Mouse (Mus musculus): Measurements from ENCODE around the gene Ptprk. TPM values are rescaled to one million over a fixed set of nuclear protein-coding genes. Genes with fewer than 3 reads are reported as not detected.

Gene Ptprk
- total RNA-seq, 2 experiments from 2014 or later: 72.8 to 87.9 TPM

- DNase-seq (ENCODE audit: low spot score in 2 of 2): no peak
These were observed 96.6 kb downstream of the Ptprk start for GRCm38 (mm10) chr10:28171196-28171595.

DNA sequence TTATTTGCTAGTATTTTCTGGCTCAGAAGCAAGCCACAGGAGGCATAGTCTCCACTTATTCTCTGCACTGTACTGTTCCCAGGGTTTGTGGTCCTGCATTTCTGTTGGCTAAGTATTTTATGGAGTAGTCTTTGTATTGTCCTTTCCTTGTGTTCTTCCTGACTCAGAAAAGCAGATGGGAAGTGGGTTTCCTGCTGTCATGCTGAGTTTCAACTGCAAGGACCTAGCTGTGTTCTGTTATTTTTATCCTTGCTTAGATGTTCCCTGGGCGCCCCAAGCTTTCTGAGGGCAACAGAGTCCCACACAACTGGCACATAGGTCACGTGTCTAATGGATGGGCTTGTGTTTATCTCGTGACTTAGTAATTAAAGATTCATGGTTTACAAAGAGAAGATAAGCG, 104.3 kb downstream of the Ptprk start:
- intact Hi-C loops (cut with DNase I): no loop called here
- peak; percentile 25 to 29 for DNase-seq (ENCODE audit: low spot score in 2 of 2)

More at GRCm38 (mm10) chr10:28171196-28171595, 96.6 kb downstream of the Ptprk start:
- intact Hi-C loops (cut with DNase I): no loop called here

DNA sequence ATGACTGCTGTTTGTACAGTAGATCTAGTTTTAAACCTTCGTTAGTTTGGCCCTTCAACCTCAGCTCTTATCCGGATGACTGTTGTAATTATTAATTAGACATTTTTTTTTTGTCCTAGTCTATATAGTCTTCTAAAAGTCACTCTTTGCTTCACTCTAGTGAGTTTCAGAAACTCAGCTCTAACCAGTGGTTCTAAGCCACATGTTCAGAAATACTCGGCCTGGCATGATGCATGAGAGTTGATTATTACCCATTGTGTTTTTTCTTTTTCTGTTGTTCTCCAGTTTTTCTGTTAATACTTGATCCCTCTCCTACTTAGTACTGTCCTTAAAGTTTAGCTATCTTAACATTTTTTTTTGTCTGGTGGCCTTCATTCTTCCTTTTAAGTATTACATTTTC, 107.5 kb downstream of the Ptprk start:
- DNase-seq (ENCODE audit: low spot score in 2 of 2): no peak
- intact Hi-C loops (cut with DNase I): no loop called here

GRCm38 (mm10) chr10:28184675-28185074, 110.1 kb downstream of the Ptprk start:
- intact Hi-C loops (cut with DNase I): no loop called here
- DNase-seq (ENCODE audit: low spot score in 2 of 2): no peak

DNA sequence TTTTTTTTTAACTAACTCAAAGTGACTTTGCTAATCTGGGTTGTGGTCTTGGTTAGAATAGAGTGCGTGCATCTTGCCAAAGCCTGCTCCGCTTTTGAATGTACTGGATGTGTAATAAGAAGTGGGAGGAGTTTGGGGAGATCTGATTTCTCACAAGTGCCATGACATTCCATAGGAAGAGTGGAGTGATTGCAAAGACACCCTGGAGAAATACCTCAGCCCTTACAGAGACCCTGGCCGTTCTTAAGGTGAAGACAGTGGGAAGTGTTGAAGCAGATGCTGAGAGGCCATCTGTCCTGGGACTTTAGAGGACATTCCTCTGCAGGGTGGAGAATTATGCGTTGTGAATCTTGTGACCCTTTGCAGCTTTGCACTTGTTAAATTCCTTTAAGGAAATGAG, 110.7 kb downstream of the Ptprk start:
- no peak for DNase-seq (ENCODE audit: low spot score in 2 of 2)
- intact Hi-C loops (cut with DNase I): no loop called here

- DNase-seq (ENCODE audit: low spot score in 2 of 2): no peak
- intact Hi-C loops (cut with DNase I): no loop called here
These were observed 111.6 kb downstream of the Ptprk start for GRCm38 (mm10) chr10:28186018-28186800.

DNA sequence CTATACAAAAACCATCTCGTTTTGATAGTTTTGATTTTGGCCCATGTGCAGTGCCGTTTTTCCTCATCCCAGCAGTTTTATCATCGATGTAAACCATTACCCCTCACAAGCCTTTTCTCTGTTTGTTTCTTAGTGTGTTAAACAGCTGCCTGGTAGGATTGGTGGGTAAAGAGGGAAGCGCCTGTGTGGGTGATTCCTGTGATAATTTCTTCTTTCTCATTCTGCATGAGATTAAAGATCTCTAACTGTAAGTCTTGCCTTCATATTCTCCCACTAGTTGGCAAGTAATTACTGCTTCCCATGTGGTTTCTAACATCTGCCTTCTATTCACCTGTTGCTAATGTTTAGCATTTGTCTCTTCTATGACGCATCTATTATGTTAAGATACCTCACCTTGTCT, 116.8 kb downstream of the Ptprk start:
- intact Hi-C loops (cut with DNase I): no loop called here
- no peak for DNase-seq (ENCODE audit: low spot score in 2 of 2)

GRCm38 (mm10) chr10:28193630-28194029, 119.0 kb downstream of the Ptprk start:
- DNase-seq (ENCODE audit: low spot score in 2 of 2): no peak

DNA sequence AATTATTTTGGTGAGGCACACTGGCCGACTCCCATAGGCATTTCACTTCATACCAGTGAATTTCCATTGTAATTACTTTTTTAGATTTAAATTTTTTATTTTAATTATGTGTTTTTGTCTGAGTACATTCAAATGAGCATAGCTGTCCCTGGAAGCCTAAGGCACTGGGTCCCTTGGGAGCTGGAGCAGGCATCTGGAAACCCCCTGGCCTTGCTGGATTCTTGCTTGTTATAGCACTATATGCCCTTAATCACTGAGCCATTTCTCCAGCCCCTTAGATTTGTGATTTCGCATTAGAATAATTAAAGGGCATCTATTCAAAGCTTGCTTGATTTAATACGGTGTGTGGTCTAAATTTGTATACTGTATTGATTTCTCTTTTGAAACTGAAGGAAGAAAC, 126.0 kb downstream of the Ptprk start:
- no peak for DNase-seq (ENCODE audit: low spot score in 2 of 2)
- intact Hi-C loops (cut with DNase I): no loop called here

More at GRCm38 (mm10) chr10:28193630-28194029, 119.0 kb downstream of the Ptprk start:
- intact Hi-C loops (cut with DNase I): no loop called here

GRCm38 (mm10) chr10:28209394-28209793, 134.8 kb downstream of the Ptprk start:
- DNase-seq (ENCODE audit: low spot score in 2 of 2): no peak
- intact Hi-C loops (cut with DNase I): no loop called here

GRCm38 (mm10) chr10:28212083-28212482, 137.5 kb downstream of the Ptprk start:
- intact Hi-C loops (cut with DNase I): no loop called here
- no peak for DNase-seq (ENCODE audit: low spot score in 2 of 2)

- intact Hi-C loops (cut with DNase I): no loop called here
- DNase-seq (ENCODE audit: low spot score in 2 of 2): no peak
These were observed 140.5 kb downstream of the Ptprk start for GRCm38 (mm10) chr10:28215153-28215552.

DNA sequence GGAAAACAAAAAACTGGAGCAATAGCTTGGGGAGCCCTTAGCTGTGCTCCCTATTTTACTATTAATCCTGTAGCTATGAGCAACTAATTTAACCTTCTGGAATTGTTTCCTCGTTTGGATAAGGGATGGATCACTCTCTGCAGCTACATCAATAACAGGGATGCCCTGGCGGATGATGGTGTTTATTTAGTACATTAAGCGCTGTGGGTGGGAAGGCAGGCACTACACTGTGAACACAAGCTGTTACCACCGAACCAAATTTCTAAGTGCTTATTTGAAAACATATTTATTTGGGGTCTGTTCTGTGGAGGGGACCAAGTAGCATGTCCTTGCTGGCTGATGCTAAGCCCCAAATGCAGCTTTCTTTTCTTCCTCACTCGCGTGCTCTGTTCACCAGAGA, 149.0 kb downstream of the Ptprk start:
- intact Hi-C loops (cut with DNase I): no loop called here
- no peak for DNase-seq (ENCODE audit: low spot score in 2 of 2)

GRCm38 (mm10) chr10:28224376-28224775, 149.8 kb downstream of the Ptprk start:
- intact Hi-C loops (cut with DNase I): no loop called here
- no peak for DNase-seq (ENCODE audit: low spot score in 2 of 2)

GRCm38 (mm10) chr10:28225536-28226075, 151.0 kb downstream of the Ptprk start:
- no peak for DNase-seq (ENCODE audit: low spot score in 2 of 2)
- intact Hi-C loops (cut with DNase I): no loop called here

GRCm38 (mm10) chr10:28227732-28228131, 153.1 kb downstream of the Ptprk start:
- no peak for DNase-seq (ENCODE audit: low spot score in 2 of 2)
- intact Hi-C loops (cut with DNase I): no loop called here

- no peak for DNase-seq (ENCODE audit: low spot score in 2 of 2)
- intact Hi-C loops (cut with DNase I): no loop called here
These were observed 153.6 kb downstream of the Ptprk start for GRCm38 (mm10) chr10:28228208-28228607.

GRCm38 (mm10) chr10:28232273-28233167, 157.9 kb downstream of the Ptprk start:
- intact Hi-C loops (cut with DNase I): no loop called here
- DNase-seq (ENCODE audit: low spot score in 2 of 2): no peak

GRCm38 (mm10) chr10:28249047-28249446, 174.4 kb downstream of the Ptprk start:
- no peak for DNase-seq (ENCODE audit: low spot score in 2 of 2)
- intact Hi-C loops (cut with DNase I): no loop called here

DNA sequence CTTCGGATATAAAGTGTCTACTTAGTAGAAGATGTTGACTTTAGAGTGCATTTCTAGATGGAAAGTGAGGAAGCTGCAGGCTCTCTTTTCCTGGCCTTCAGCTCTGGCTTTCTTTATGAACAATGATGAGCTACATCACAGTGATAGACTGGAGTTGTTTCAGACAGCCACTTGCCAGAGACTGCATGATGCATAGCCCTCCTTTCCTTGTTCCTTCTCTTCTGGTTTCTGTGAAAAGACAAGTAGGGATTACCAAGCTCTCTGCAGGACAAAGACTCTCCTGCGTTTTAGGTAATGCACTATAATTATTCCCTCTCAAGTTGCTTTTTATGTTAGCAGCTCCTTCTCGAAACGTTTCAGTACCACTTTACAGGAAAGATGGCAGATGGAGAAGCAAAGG, 176.8 kb downstream of the Ptprk start:
- intact Hi-C loops (cut with DNase I): no loop called here
- DNase-seq (ENCODE audit: low spot score in 2 of 2): no peak
